Mouse (Mus musculus): ENCODE data around the gene Mtmr6. TPM values are rescaled to one million over a fixed set of nuclear protein-coding genes. Genes with fewer than 3 reads are reported as not detected.
A peak's percentile ranks its signal among the peaks of the same experiment; 100 is the strongest.

The Mtmr6 gene
- polyA plus RNA-seq, 1 experiment, result 93.7 TPM

GRCm38 (mm10) chr14:60252004-60253000 is 12.7 kb upstream of the Mtmr6 start:
- peak overlapping the region; percentile 13 for H3K27ac ChIP-seq (ENCODE audit: insufficient read depth, low read length)
- no peaks in the 10 kb centered on the region; the same call in 1 of the 2 replicates for H3K4me1 ChIP-seq (ENCODE audit: control insufficient read depth, insufficient read depth, low read length)
- TF ChIP-seq CTCF (IDR thresholded peaks at IDR 0.05; ENCODE audit: extremely low read depth, insufficient read depth, low read length) (no peak), POLR2A (IDR thresholded peaks at IDR 0.05; ENCODE audit: extremely low read depth, insufficient read depth, low read length) (no peak)
- peak overlapping the region; percentile 57 for H3K4me3 ChIP-seq (ENCODE audit: insufficient read depth, low read length)

- Histone ChIP-seq H3K4me1 (ENCODE audit: control insufficient read depth, insufficient read depth, low read length) (no peaks in the 10 kb centered on the region; the same call in 1 of the 2 replicates), H3K4me3 (ENCODE audit: insufficient read depth, low read length) (no peak overlapping the region), H3K27ac (ENCODE audit: insufficient read depth, low read length) (no peak overlapping the region)
- no peak for TF ChIP-seq CTCF (IDR thresholded peaks at IDR 0.05; ENCODE audit: extremely low read depth, insufficient read depth, low read length)
- TF ChIP-seq POLR2A (IDR thresholded peaks at IDR 0.05; ENCODE audit: extremely low read depth, insufficient read depth, low read length), result no peak
These were observed 11.6 kb upstream of the Mtmr6 start for GRCm38 (mm10) chr14:60253466-60253865.

GRCm38 (mm10) chr14:60254774-60255173 is 10.3 kb upstream of the Mtmr6 start:
- Histone ChIP-seq H3K27ac (ENCODE audit: insufficient read depth, low read length) (no peak overlapping the region), H3K4me3 (ENCODE audit: insufficient read depth, low read length) (no peak overlapping the region), H3K4me1 (ENCODE audit: control insufficient read depth, insufficient read depth, low read length) (no peaks in the 10 kb centered on the region; the same call in 1 of the 2 replicates)
- TF ChIP-seq CTCF (IDR thresholded peaks at IDR 0.05; ENCODE audit: extremely low read depth, insufficient read depth, low read length) (no peak), POLR2A (IDR thresholded peaks at IDR 0.05; ENCODE audit: extremely low read depth, insufficient read depth, low read length) (no peak)

DNA sequence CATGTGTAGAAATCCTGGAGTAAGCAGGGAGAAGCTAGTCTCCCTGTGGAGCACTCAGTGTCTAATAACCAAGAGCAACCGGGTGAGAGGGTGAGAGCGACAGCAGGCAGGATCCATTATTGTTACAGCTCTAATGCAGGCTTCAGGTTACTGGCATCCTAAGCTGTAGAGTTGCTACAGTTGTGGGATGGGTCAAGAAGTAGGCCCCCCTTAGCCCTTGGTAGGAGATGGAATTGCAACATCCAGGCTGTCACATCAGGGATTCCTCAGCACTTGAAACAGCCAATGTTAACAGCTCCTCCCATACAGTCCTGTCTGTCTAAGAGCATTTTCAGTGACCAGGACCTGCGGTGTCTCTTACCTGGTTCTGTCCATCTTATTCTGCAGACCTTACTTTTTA is 8.7 kb upstream of the Mtmr6 start:
- Histone ChIP-seq H3K27ac (ENCODE audit: insufficient read depth, low read length) (no peak overlapping the region), H3K4me1 (ENCODE audit: control insufficient read depth, insufficient read depth, low read length) (no peaks in the 10 kb centered on the region; the same call in 1 of the 2 replicates), H3K4me3 (ENCODE audit: insufficient read depth, low read length) (no peak overlapping the region)
- TF ChIP-seq POLR2A (IDR thresholded peaks at IDR 0.05; ENCODE audit: extremely low read depth, insufficient read depth, low read length) (no peak), CTCF (IDR thresholded peaks at IDR 0.05; ENCODE audit: extremely low read depth, insufficient read depth, low read length) (no peak)

- TF ChIP-seq CTCF (IDR thresholded peaks at IDR 0.05; ENCODE audit: extremely low read depth, insufficient read depth, low read length) (no peak), POLR2A (IDR thresholded peaks at IDR 0.05; ENCODE audit: extremely low read depth, insufficient read depth, low read length) (no peak)
- Histone ChIP-seq H3K27ac (ENCODE audit: insufficient read depth, low read length) (no peak overlapping the region), H3K4me3 (ENCODE audit: insufficient read depth, low read length) (no peak overlapping the region), H3K4me1 (ENCODE audit: control insufficient read depth, insufficient read depth, low read length) (no peaks in the 10 kb centered on the region; the same call in 1 of the 2 replicates)
These were observed 7.9 kb upstream of the Mtmr6 start for GRCm38 (mm10) chr14:60257101-60257500.

DNA sequence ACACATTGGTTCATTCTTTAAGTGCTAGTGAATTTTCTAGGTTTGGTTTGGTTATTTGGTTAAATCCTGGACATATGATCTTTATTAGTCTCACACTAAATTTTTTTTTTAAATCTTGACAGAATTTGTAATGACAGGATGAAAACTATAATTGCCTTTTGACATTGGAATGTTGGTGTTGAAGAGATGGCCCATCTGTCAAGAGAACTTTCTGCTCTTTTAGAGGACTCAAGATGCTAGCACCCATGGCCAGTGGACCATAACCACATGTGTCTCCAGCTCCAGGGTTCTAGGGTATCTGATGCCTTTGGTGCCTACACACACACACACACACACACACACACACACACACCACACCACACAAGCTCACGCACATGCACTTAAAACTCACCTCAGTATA is 7.2 kb upstream of the Mtmr6 start:
- no peak for TF ChIP-seq CTCF (IDR thresholded peaks at IDR 0.05; ENCODE audit: extremely low read depth, insufficient read depth, low read length)
- no peak for TF ChIP-seq POLR2A (IDR thresholded peaks at IDR 0.05; ENCODE audit: extremely low read depth, insufficient read depth, low read length)

GRCm38 (mm10) chr14:60262316-60262715 is 2.7 kb upstream of the Mtmr6 start:
- peaks cover 3% of the 10 kb centered on the region; the same call in 1 of the 2 replicates for H3K4me1 ChIP-seq (ENCODE audit: control insufficient read depth, insufficient read depth, low read length)
- H3K27ac ChIP-seq (ENCODE audit: insufficient read depth, low read length), result no peak overlapping the region
- TF ChIP-seq POLR2A (IDR thresholded peaks at IDR 0.05; ENCODE audit: extremely low read depth, insufficient read depth, low read length) (no peak), CTCF (IDR thresholded peaks at IDR 0.05; ENCODE audit: extremely low read depth, insufficient read depth, low read length) (no peak)

More for the DNA sequence above, 7.2 kb upstream of the Mtmr6 start:
- Histone ChIP-seq H3K27ac (ENCODE audit: insufficient read depth, low read length) (no peak overlapping the region), H3K4me3 (ENCODE audit: insufficient read depth, low read length) (no peak overlapping the region), H3K4me1 (ENCODE audit: control insufficient read depth, insufficient read depth, low read length) (no peaks in the 10 kb centered on the region)

DNA sequence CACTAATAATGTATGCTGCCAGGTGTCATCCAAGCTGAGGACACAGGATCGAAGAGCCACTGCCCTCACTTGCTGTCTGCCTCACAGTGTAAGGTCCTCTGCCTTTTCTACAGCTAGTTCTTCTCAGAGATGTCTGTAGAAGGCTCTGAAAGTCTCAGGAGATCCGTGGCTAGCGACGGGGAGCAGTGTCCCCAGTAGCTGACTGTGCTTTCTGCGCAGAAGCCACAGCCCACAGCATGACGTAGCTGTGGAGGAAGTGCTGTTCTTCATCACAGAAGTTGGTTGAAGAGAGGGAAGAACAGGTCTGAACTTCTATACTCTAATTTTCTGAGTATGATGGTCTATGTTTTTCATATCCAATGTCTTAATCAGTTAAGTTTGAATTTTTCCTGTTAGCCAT is 4.3 kb downstream of the Mtmr6 start:
- TF ChIP-seq CTCF (IDR thresholded peaks at IDR 0.05; ENCODE audit: extremely low read depth, insufficient read depth, low read length) (no peak), POLR2A (IDR thresholded peaks at IDR 0.05; ENCODE audit: extremely low read depth, insufficient read depth, low read length) (no peak)
- Histone ChIP-seq H3K4me3 (ENCODE audit: insufficient read depth, low read length) (no peak overlapping the region), H3K27ac (ENCODE audit: insufficient read depth, low read length) (no peak overlapping the region), H3K4me1 (ENCODE audit: control insufficient read depth, insufficient read depth, low read length) (peaks cover 5% of the 10 kb centered on the region)

More at GRCm38 (mm10) chr14:60262316-60262715, 2.7 kb upstream of the Mtmr6 start:
- H3K4me3 ChIP-seq (ENCODE audit: insufficient read depth, low read length), result no peak overlapping the region

DNA sequence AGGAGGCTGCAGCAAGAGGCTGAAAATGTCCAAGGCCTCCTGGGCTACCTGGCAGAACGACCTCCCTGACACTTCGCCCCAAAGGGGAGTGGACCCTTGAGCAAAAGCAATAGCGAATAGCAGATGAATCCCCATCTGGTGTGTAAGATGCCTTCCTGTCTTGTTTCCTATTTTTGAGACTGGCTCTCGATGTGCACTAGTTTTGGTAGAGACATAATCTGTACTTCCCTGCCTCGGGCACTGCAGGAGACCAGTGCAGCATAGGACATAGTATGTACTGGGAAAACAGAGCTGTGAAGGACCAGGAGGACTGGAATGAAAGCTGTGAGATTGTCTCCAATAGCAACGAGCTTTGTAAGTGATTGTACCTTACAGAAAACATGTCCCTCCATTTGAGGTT is 8.3 kb downstream of the Mtmr6 start:
- TF ChIP-seq POLR2A (IDR thresholded peaks at IDR 0.05; ENCODE audit: extremely low read depth, insufficient read depth, low read length) (no peak), CTCF (IDR thresholded peaks at IDR 0.05; ENCODE audit: extremely low read depth, insufficient read depth, low read length) (no peak)

More for the DNA sequence above, 8.3 kb downstream of the Mtmr6 start:
- Histone ChIP-seq H3K4me1 (ENCODE audit: control insufficient read depth, insufficient read depth, low read length) (peaks cover 2% of the 10 kb centered on the region), H3K27ac (ENCODE audit: insufficient read depth, low read length) (peak overlapping the region; percentile 90), H3K4me3 (ENCODE audit: insufficient read depth, low read length) (no peak overlapping the region)
